Mouse (Mus musculus) heart, postnatal 0 days (tissue): ENCODE results near the gene Atp6v1fnb.

Experiments
- CTCF ChIP-seq: IDR thresholded peaks from 2 replicates; pipeline ENCODE4 v1.5.1; 2016; ENCODE audit warnings: antibody characterized with exemption, control low read depth, low read depth
- EP300 ChIP-seq: IDR thresholded peaks from 2 replicates; pipeline ENCODE4 v1.6.1; 2016; ENCODE audit warnings: antibody characterized with exemption, low read depth

DNA sequence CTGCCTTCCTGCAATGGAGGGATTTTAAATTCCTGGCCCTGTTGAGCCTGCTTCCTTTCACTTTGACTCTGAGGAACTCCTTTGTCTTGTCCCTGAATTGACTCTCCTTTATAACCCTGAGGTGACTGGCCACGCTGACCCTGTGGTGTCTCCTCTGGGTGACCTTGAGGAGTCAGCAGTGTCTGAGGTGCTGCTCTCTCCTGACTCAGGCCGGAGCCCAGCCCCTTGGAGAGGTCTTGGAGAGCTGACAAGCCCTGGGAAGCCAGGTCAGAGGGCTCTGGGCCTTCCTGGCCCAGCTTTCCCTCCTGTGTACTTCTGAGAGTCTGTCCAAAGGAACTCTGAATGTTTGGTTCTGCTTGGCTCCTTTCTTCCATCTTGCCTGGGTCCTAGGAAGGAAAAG lies 3.5 kb downstream of the Atp6v1fnb start:
- no peak for TF ChIP-seq CTCF
- TF ChIP-seq EP300: no peak
